Mouse (Mus musculus) midbrain, embryonic 11.5 days (tissue): ENCODE measurements around the gene Phldb2. TPM values are rescaled to one million over a fixed set of nuclear protein-coding genes. Genes with fewer than 3 reads are reported as not detected.

Experiments used
- ATAC-seq: fragments of 200-750 bp; cut with Nextera tagmentation; 2 replicates; pipeline ENCODE4 v1.8.0; 2017; ENCODE audit warnings: moderate TSS enrichment, moderate library complexity; ENCODE audit not compliant: low FRiP score
- DNase-seq: peaks from one replicate; pipeline ENCODE4 v3.0.0; 2015; ENCODE audit warnings: low spot score; ENCODE audit errors: missing footprints
- H3K27ac ChIP-seq: fragments of 300-500 bp; sonication (generic); 2 replicates; pipeline ENCODE4 v1.5.1; 2014; ENCODE audit warnings: low read depth, low read length
- H3K27me3 ChIP-seq: fragments of 300-500 bp; sonication (generic); 2 replicates; pipeline ENCODE4 v1.6.1; 2014; ENCODE audit warnings: mild to moderate bottlenecking, low read length, moderate library complexity, mixed read lengths; ENCODE audit not compliant: control insufficient read depth, insufficient read depth
- H3K36me3 ChIP-seq: fragments of 300-500 bp; sonication (generic); 2 replicates; pipeline ENCODE4 v1.6.1; 2014; ENCODE audit warnings: mild to moderate bottlenecking, low read length, moderate library complexity, mixed read lengths; ENCODE audit not compliant: control insufficient read depth, insufficient read depth
- H3K4me1 ChIP-seq: fragments of 300-500 bp; sonication (generic); 2 replicates; pipeline ENCODE4 v1.6.1; 2014; ENCODE audit warnings: low read length; ENCODE audit not compliant: control insufficient read depth, insufficient read depth
- H3K4me2 ChIP-seq: fragments of 300-500 bp; sonication (generic); 2 replicates; pipeline ENCODE4 v1.6.1; 2014; ENCODE audit warnings: mild to moderate bottlenecking, moderate library complexity
- H3K4me3 ChIP-seq: fragments of 300-500 bp; sonication (generic); 2 replicates; pipeline ENCODE4 v1.5.1; 2014; ENCODE audit warnings: low read depth, low read length
- H3K9ac ChIP-seq: fragments of 300-500 bp; sonication (generic); 2 replicates; pipeline ENCODE4 v1.6.1; 2014; ENCODE audit warnings: low read length
- H3K9me3 ChIP-seq: fragments of 300-500 bp; sonication (generic); 2 replicates; pipeline ENCODE4 v1.6.1; 2016; ENCODE audit warnings: low read length; ENCODE audit not compliant: control insufficient read depth
- WGBS: fragments of 180-500 bp; shearing (Covaris S2); extraction: QIAGEN DNeasy Blood & Tissue Kit; methylation state at CpG from one replicate; pipeline ENCODE4 v1.1.7; 2014; 5-methylcytosine and 5-hydroxymethylcytosine counted together
- polyA plus RNA-seq: library from polyadenylated mRNA; unstranded; fragments of >200 nt; fragmentation: Nextera tagmentation; extraction: Ambion mirVana; gene quantifications from 2 replicates; pipeline ENCODE4 v1.2.1, GENCODE M21; 2014

Gene Phldb2
- polyA plus RNA-seq, 1 experiment from 2014 or later: 28.2 TPM

DNA sequence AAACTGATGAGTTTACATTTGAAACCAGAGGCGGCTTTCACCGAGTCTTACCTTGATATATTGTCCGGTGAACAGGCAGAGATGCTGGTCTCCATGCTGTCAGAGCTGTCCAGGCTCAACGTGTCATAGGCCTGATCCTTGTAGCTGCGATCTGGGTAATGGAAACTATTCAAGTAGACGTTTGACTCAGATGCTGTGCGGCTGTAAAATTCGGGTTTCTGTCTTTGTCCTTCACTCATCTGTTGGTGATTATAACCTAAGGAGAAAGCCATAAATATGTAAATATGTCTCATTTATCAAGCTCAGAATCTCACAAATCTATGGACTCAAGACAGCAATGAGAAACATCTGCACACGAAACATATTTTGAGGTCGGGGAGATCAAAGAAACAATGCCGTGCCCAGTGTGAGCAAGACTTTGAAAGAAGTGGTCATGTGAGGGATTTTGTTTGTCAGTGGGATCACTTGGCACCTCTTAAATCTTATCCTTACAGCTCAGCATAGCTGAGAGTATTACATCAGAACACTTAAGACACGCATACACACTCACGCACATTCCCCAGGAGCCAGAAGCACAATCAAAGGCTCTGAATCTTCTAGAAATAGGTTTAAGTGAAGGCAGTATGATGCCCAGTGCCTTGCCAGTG, 190.4 kb downstream of the Phldb2 start:
- no peaks in the 10 kb centered on the region for H3K36me3 ChIP-seq
- DNase-seq (peak; percentile 69), ATAC-seq (no peak)
- no peak overlapping the region for H3K4me2 ChIP-seq
- no peaks in the 10 kb centered on the region for H3K9me3 ChIP-seq
- no peak overlapping the region for H3K9ac ChIP-seq
- WGBS: 92% methylated on average over 13 of the region's 13 CpGs
- no peaks in the 10 kb centered on the region for H3K4me1 ChIP-seq
- H3K4me3 ChIP-seq: no peak overlapping the region
- no peaks in the 10 kb centered on the region for H3K27me3 ChIP-seq
- H3K27ac ChIP-seq: no peak overlapping the region

GRCm38 (mm10) chr16:45761425-45761824, 192.0 kb downstream of the Phldb2 start:
- H3K4me2 ChIP-seq: no peak overlapping the region
- H3K9ac ChIP-seq: no peak overlapping the region
- 81% methylated on average over 1 of the region's 1 CpGs for WGBS
- H3K27ac ChIP-seq: no peak overlapping the region
- no peak for DNase-seq
- H3K9me3 ChIP-seq: no peaks in the 10 kb centered on the region
- no peaks in the 10 kb centered on the region for H3K27me3 ChIP-seq
- no peak overlapping the region for H3K4me3 ChIP-seq
- no peak for ATAC-seq
- no peaks in the 10 kb centered on the region for H3K4me1 ChIP-seq
- H3K36me3 ChIP-seq: no peaks in the 10 kb centered on the region

DNA sequence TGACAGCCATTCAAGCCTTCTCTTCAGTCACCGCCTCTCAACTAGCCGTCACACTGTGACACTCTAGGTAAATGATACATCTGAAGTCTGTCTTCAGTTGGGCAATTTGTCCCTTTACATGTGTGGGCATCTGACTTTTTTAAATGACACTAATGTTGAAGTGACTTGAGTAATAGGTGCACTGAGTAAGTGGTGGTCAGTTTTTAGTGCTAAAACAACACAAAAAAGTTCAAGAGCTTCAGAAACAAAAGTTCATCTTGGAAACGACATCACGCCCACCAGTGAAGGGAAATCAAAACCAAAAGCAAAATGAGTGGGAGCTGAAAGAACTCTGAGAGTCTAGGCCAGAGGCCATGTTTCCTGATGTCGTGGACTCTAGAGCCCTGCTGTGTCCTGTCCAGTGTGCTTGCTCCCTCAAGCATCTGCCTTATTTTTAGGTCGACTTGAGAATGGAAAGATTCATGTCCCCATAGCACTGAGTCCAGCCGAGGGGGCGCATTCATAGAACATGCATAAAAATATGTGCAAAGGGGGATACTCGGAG, 194.6 kb downstream of the Phldb2 start:
- ATAC-seq: no peak
- no peak overlapping the region for H3K4me3 ChIP-seq
- H3K9me3 ChIP-seq: no peaks in the 10 kb centered on the region
- no peaks in the 10 kb centered on the region for H3K4me1 ChIP-seq
- peak; percentile 51 for DNase-seq
- H3K27me3 ChIP-seq: no peaks in the 10 kb centered on the region
- 88% methylated on average over 9 of the region's 9 CpGs for WGBS
- no peaks in the 10 kb centered on the region for H3K36me3 ChIP-seq
- H3K9ac ChIP-seq: no peak overlapping the region
- no peak overlapping the region for H3K27ac ChIP-seq
- H3K4me2 ChIP-seq: no peak overlapping the region

- Histone ChIP-seq H3K9me3 (no peaks in the 10 kb centered on the region), H3K4me2 (no peak overlapping the region), H3K36me3 (no peaks in the 10 kb centered on the region), H3K27ac (no peak overlapping the region), H3K27me3 (no peaks in the 10 kb centered on the region), H3K9ac (no peak overlapping the region), H3K4me3 (no peak overlapping the region), H3K4me1 (no peaks in the 10 kb centered on the region)
- 91% methylated on average over 12 of the region's 12 CpGs for WGBS
- peak; percentile 30; the same call in 1 of the 2 replicates for ATAC-seq
- DNase-seq: peak; percentile 75
Measured at GRCm38 (mm10) chr16:45757421-45758078, 195.8 kb downstream of the Phldb2 start.

DNA sequence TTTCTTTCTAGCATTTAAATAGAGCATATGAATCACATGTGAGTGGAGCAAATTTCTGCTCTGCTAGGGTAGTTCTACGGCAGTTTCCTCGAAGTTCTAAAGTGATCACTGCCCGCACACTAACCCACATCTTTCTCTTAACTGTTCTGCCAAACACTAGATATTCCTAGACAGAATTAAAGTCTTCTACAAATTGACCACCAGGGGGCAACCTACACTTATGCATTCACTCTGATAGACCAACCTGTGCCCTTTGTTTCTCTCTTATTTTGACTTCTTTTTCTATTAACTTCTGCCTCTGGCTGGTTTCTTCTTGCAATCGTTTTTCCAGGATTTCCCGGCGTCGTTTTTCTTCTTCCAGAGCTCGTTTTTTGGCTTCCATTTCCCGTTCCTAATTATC, 196.5 kb downstream of the Phldb2 start:
- DNase-seq: peak; percentile 87

GRCm38 (mm10) chr16:45743591-45744144, 209.7 kb downstream of the Phldb2 start:
- WGBS: 68% methylated on average over 4 of the region's 4 CpGs
- Histone ChIP-seq H3K36me3 (no peaks in the 10 kb centered on the region), H3K4me3 (no peak overlapping the region), H3K9ac (no peak overlapping the region), H3K27ac (peak overlapping the region; percentile 69), H3K4me2 (no peak overlapping the region; the same call in 1 of the 2 replicates), H3K9me3 (no peaks in the 10 kb centered on the region), H3K4me1 (peaks cover 10% of the 10 kb centered on the region; the same call in 1 of the 2 replicates), H3K27me3 (no peaks in the 10 kb centered on the region)
- ATAC-seq (peak; percentile 14; the same call in 1 of the 2 replicates), DNase-seq (no peak)

More for the DNA sequence above, 196.5 kb downstream of the Phldb2 start:
- Histone ChIP-seq H3K27me3 (no peaks in the 10 kb centered on the region), H3K4me1 (no peaks in the 10 kb centered on the region), H3K4me2 (no peak overlapping the region), H3K4me3 (no peak overlapping the region), H3K9ac (no peak overlapping the region), H3K27ac (no peak overlapping the region), H3K9me3 (no peaks in the 10 kb centered on the region), H3K36me3 (no peaks in the 10 kb centered on the region)
- ATAC-seq: peak; percentile 78
- 48% methylated on average over 9 of the region's 9 CpGs for WGBS

DNA sequence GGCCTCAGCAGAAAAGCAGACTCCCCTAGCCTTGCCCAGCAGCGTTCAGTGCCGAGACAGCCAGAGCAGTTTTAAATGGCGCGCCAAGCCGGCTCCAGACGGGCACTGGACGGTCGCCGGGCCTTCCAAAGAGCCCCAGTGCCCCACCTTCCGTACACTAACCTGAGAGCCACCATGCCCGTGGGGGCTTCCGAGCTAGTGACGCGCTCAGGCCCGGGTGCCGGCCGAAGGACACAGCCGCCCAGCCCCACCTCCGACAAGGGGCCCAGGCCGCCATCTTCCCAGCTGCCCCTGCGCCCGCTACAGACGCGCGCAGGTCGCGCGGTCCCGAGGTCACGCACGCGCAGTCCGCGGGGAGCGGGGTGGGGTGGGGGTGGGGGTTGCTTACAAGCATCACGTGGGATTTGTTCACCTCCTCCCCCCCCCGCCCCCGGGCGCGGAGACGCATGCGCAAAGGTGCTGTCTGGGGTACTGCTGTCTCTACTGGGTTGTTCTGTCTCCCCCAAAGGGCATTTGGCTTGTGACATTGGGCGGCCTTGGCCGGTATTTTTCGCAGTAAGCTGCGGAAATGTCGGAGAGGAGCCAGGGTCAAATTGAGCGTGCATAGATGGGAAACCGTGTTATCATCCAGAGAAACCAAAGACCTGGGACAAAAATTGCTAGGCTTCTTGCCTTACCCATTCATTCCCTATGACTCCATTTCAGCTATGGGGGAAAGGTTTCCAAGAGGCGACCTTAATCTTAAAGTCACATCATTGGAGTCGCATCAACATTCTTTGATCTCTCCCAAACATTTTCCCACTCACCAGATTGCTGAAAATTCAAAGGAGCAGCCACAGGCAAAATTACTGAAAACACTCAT, 210.6 kb downstream of the Phldb2 start, which contains the start of gene Abhd10:
Abhd10 (minus strand) TSS at position 341 of the 862 bp plus-strand sequence.
- Histone ChIP-seq H3K4me3 (peak within 1 kb of the TSS; percentile 68), H3K4me1 (peaks cover 10% of the 10 kb centered on the region; the same call in 1 of the 2 replicates), H3K27ac (peak within 1 kb of the TSS; percentile 69), H3K27me3 (no peaks in the 10 kb centered on the region), H3K4me2 (peak within 1 kb of the TSS; percentile 54), H3K9ac (peak within 1 kb of the TSS; percentile 97), H3K9me3 (no peaks in the 10 kb centered on the region), H3K36me3 (no peaks in the 10 kb centered on the region)
- peak; percentile 100 for DNase-seq
- under 1% methylated on average over 51 of the region's 51 CpGs for WGBS
- peak; percentile 98 for ATAC-seq

DNA sequence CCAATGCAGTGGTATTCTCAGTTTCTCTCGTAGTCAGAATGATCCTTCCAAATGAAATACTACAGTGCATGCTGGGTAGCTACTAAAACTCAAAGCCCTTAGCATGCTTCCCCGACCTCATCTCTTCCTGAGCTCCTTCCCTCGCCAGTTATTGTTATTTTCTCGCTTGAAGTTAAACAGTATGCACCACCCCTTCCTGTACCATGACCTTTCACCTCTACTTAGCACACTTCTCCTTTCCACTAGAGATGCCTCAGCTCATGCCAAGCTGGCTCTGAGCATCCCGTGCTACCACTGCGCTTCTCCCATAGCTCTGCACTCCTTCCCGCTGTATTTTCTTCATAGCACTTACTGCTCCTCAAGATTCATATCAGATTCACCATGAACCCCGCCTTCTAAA, 215.5 kb downstream of the Phldb2 start:
- peaks cover 7% of the 10 kb centered on the region; the same call in 1 of the 2 replicates for H3K4me1 ChIP-seq
- WGBS: 91% methylated on average over 8 of the region's 8 CpGs
- H3K36me3 ChIP-seq: peaks cover 11% of the 10 kb centered on the region; the same call in 1 of the 2 replicates
- H3K27me3 ChIP-seq: no peaks in the 10 kb centered on the region
- DNase-seq: no peak
- no peak overlapping the region for H3K9ac ChIP-seq
- H3K27ac ChIP-seq: no peak overlapping the region
- H3K4me2 ChIP-seq: no peak overlapping the region
- H3K4me3 ChIP-seq: no peak overlapping the region
- no peak for ATAC-seq
- no peaks in the 10 kb centered on the region for H3K9me3 ChIP-seq
